Mouse (Mus musculus) cortical plate, adult 2 months (tissue): Measurements from ENCODE around the gene Nisch.

ENCODE experiments used
- CTCF ChIP-seq: fragments of 200-500 bp; IDR thresholded peaks from 2 replicates; pipeline ENCODE4 v1.5.1; 2011; ENCODE audit warnings: mild to moderate bottlenecking, control low read depth, low read length; ENCODE audit not compliant: insufficient read depth; ENCODE audit errors: extremely low read depth
- POLR2A ChIP-seq: fragments of 200-500 bp; IDR thresholded peaks from 2 replicates; pipeline ENCODE4 v1.6.1; 2011; ENCODE audit warnings: mild to moderate bottlenecking, low read length, control low read depth; ENCODE audit not compliant: insufficient read depth; ENCODE audit errors: extremely low read depth

GRCm38 (mm10) chr14:31128101-31128825 is 88.5 kb downstream of the Nisch start:
- TF ChIP-seq CTCF (no peak), POLR2A (no peak)
